Mouse (Mus musculus) liver, postnatal 0 days (tissue): ENCODE measurements around the gene Ttc8.

Experiments
- CTCF ChIP-seq: sonication (generic); IDR thresholded peaks from 2 replicates; pipeline ENCODE4 v1.5.1; 2016; ENCODE audit warnings: antibody characterized with exemption, low read depth
- EP300 ChIP-seq: IDR thresholded peaks from 2 replicates; pipeline ENCODE4 v1.6.1; 2016; ENCODE audit warnings: antibody characterized with exemption, low read depth, mild to moderate bottlenecking

GRCm38 (mm10) chr12:98932441-98932840 is 12.1 kb downstream of the Ttc8 start:
- TF ChIP-seq CTCF (no peak), EP300 (no peak)
